Mouse (Mus musculus): ENCODE results near the gene Dcst2.

DNA sequence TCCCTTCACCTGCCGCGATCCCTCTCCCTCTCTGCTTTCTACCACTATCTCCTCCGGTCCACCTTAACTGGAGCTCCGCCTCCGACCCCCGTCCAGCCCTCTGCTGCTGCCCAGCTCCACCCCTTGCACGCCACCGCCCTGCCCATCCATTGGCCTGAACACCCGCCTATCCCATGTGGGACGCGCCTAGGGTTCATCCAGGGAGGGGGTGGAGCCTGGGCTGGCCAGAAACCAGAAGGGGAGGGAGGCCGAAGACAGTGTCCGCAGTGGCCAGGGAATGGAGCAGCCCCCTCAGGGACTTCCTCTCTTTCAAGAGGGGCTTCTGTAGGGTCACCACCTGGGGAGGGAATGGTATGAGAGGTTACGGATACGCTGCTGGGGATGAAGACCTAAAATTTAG lies 31.8 kb downstream of the Dcst2 start:
- TF ChIP-seq CTCF (conservative IDR thresholded peaks at IDR 0.05; ENCODE audit: low read length) (no peak), POU5F1 (IDR thresholded peaks at IDR 0.05; ENCODE audit: borderline replicate concordance, low read length) (no peak)

Data from E14TG2a.4 (cell line).